Mouse (Mus musculus): ENCODE results near the gene Dph3. TPM values are rescaled to one million over a fixed set of nuclear protein-coding genes. Genes with fewer than 3 reads are reported as not detected.

Dph3 gene
- polyA plus RNA-seq, 2 experiments = 44.8 to 97.0 TPM

DNA sequence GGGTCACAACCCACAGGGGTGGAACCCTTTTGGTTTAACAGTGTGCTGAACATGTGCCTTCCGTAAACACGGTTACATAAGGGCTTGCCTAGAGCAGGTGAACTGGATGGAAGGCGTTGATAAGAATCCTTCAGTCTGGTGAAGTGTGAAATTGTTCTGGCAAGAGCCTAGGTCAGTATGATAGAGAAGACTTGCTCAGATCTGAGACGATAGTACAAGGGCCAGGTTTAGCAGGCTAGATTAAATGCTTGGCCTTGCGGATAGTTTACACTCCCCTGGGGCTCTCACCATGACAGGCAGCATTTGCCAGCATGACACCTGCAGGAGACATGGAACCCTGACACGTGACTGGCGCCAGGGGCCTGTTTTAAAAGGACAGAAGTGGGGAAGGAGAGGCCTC lies 20.1 kb upstream of the Dph3 start:
- no peak for TF ChIP-seq POLR2A (IDR thresholded peaks at IDR 0.05; ENCODE audit: borderline replicate concordance, extremely low read depth, insufficient read depth, insufficient read length)
- Histone ChIP-seq H3K4me2 (replicated peaks; ENCODE audit: low read depth, low read length, severe bottlenecking) (no peak overlapping the region), H3K9ac (ENCODE audit: low read depth, low read length, severe bottlenecking) (no peak overlapping the region), H3K9me3 (ENCODE audit: control insufficient read depth, low read length) (no peaks in the 10 kb centered on the region), H3K4me3 (replicated peaks; ENCODE audit: low read length) (no peak overlapping the region), H3K36me3 (ENCODE audit: control insufficient read depth, insufficient read depth, low read length) (peaks cover 9% of the 10 kb centered on the region; the same call in 1 of the 2 replicates), H3K27me3 (ENCODE audit: control insufficient read depth, insufficient read depth, low read length) (no peaks in the 10 kb centered on the region), H3K4me1 (ENCODE audit: control insufficient read depth, insufficient read depth, low read length) (no peaks in the 10 kb centered on the region), H3K27ac (replicated peaks; ENCODE audit: low read depth, low read length) (no peak overlapping the region)
- DNase-seq (ENCODE audit: low spot score) (no peak), ATAC-seq (ENCODE audit: low FRiP score, low read depth) (no peak)
- 48% methylated on average over 7 of the region's 7 CpGs for WGBS

DNA sequence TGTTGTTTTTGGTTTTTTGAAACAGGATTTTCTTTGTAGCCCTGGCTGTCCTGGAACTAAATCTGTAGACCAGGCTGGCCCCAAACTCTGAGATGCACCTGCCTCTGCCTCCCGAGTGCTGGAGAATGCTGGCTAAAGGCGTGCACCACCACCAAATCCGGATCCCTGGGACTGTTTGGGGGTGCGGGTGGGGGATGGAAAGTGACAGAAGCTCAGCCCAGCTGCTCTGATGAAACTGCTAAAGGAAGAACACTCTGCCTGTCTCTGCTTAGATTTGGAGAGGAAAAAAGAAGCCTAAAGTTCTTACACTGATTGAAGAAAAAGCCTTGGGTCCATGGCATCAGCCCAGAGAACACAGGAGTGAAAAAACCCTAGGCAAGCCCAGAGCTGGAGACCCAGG lies 18.0 kb upstream of the Dph3 start:
- Histone ChIP-seq H3K4me1 (ENCODE audit: control insufficient read depth, insufficient read depth, low read length) (no peaks in the 10 kb centered on the region), H3K36me3 (ENCODE audit: control insufficient read depth, insufficient read depth, low read length) (peaks cover 27% of the 10 kb centered on the region), H3K27me3 (ENCODE audit: control insufficient read depth, insufficient read depth, low read length) (no peaks in the 10 kb centered on the region), H3K4me3 (replicated peaks; ENCODE audit: low read length) (no peak overlapping the region), H3K9me3 (ENCODE audit: control insufficient read depth, low read length) (no peaks in the 10 kb centered on the region), H3K27ac (replicated peaks; ENCODE audit: low read depth, low read length) (no peak overlapping the region), H3K4me2 (replicated peaks; ENCODE audit: low read depth, low read length, severe bottlenecking) (no peak overlapping the region), H3K9ac (ENCODE audit: low read depth, low read length, severe bottlenecking) (no peak overlapping the region)
- DNase-seq (ENCODE audit: low spot score) (no peak), ATAC-seq (ENCODE audit: low FRiP score, low read depth) (no peak)
- WGBS = 82% methylated on average over 4 of the region's 4 CpGs
- no peak for TF ChIP-seq POLR2A (IDR thresholded peaks at IDR 0.05; ENCODE audit: borderline replicate concordance, extremely low read depth, insufficient read depth, insufficient read length)

DNA sequence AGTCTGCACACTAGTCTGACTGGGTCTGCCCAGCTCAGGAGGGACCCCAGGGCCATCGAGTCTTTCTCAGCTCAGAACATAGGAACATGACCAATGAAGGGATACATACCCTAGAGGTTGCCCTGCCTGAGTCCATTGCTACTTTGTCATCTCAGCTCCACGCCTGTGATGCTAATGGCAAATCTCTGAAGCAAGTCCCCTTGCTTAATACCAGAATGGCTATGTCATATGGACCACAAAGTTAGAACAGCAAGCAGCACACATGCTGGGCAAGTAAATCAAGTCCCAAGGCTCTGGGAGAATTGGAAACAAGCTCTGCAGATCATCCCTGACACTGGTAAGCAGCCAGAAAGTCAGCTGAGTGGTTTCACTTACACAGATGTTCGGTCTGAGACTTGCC lies 13.4 kb upstream of the Dph3 start:
- no peaks in the 10 kb centered on the region for H3K4me1 ChIP-seq (ENCODE audit: control insufficient read depth, insufficient read depth, low read length)
- no peaks in the 10 kb centered on the region for H3K27me3 ChIP-seq (ENCODE audit: control insufficient read depth, insufficient read depth, low read length)
- H3K4me2 ChIP-seq (replicated peaks; ENCODE audit: low read depth, low read length, severe bottlenecking) = no peak overlapping the region
- H3K27ac ChIP-seq (replicated peaks; ENCODE audit: low read depth, low read length) = no peak overlapping the region
- no peak for TF ChIP-seq POLR2A (IDR thresholded peaks at IDR 0.05; ENCODE audit: borderline replicate concordance, extremely low read depth, insufficient read depth, insufficient read length)
- 89% methylated on average over 3 of the region's 3 CpGs for WGBS
- DNase-seq (ENCODE audit: low spot score) (no peak), ATAC-seq (ENCODE audit: low FRiP score, low read depth) (no peak)
- H3K9me3 ChIP-seq (ENCODE audit: control insufficient read depth, low read length) = no peaks in the 10 kb centered on the region
- no peak overlapping the region for H3K4me3 ChIP-seq (replicated peaks; ENCODE audit: low read length)
- H3K36me3 ChIP-seq (ENCODE audit: control insufficient read depth, insufficient read depth, low read length) = peaks cover 49% of the 10 kb centered on the region
- no peak overlapping the region for H3K9ac ChIP-seq (ENCODE audit: low read depth, low read length, severe bottlenecking)

- H3K9me3 ChIP-seq (ENCODE audit: control insufficient read depth, low read length) = no peaks in the 10 kb centered on the region
- ATAC-seq (ENCODE audit: low FRiP score, low read depth) (no peak), DNase-seq (ENCODE audit: low spot score) (no peak)
- H3K9ac ChIP-seq (ENCODE audit: low read depth, low read length, severe bottlenecking) = no peak overlapping the region
- TF ChIP-seq POLR2A (IDR thresholded peaks at IDR 0.05; ENCODE audit: borderline replicate concordance, extremely low read depth, insufficient read depth, insufficient read length) = no peak
- H3K4me2 ChIP-seq (replicated peaks; ENCODE audit: low read depth, low read length, severe bottlenecking) = no peak overlapping the region
- H3K4me1 ChIP-seq (ENCODE audit: control insufficient read depth, insufficient read depth, low read length) = no peaks in the 10 kb centered on the region
- H3K27me3 ChIP-seq (ENCODE audit: control insufficient read depth, insufficient read depth, low read length) = no peaks in the 10 kb centered on the region
- WGBS = 94% methylated on average over 7 of the region's 7 CpGs
- no peak overlapping the region for H3K27ac ChIP-seq (replicated peaks; ENCODE audit: low read depth, low read length)
- peaks cover 55% of the 10 kb centered on the region for H3K36me3 ChIP-seq (ENCODE audit: control insufficient read depth, insufficient read depth, low read length)
- no peak overlapping the region for H3K4me3 ChIP-seq (replicated peaks; ENCODE audit: low read length)
These were observed 12.2 kb upstream of the Dph3 start for GRCm38 (mm10) chr14:32097691-32098090.

DNA sequence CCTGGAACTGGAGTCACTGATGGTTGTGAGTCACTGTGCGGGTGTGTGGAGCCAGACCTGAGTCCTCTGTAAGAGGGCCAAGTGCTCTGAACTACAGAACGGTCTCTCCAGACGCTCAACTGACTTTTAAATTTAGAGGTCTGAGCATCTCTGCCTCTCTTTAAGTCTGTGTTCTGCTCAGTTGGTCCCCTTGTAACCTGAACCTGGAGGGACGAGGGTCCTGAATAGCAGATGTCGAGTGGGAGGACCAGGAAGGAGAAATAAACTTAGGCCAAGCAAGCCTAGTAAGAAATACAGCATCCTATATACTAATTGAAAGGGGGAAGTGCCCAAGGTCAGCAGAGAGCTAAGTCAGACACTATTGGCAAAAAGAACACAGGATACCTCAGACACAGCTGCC lies 11.2 kb upstream of the Dph3 start:
- ATAC-seq (ENCODE audit: low FRiP score, low read depth) (no peak), DNase-seq (ENCODE audit: low spot score) (no peak)
- no peaks in the 10 kb centered on the region for H3K27me3 ChIP-seq (ENCODE audit: control insufficient read depth, insufficient read depth, low read length)
- H3K9ac ChIP-seq (ENCODE audit: low read depth, low read length, severe bottlenecking) = no peak overlapping the region
- TF ChIP-seq POLR2A (IDR thresholded peaks at IDR 0.05; ENCODE audit: borderline replicate concordance, extremely low read depth, insufficient read depth, insufficient read length) = no peak
- H3K4me1 ChIP-seq (ENCODE audit: control insufficient read depth, insufficient read depth, low read length) = no peaks in the 10 kb centered on the region
- no peak overlapping the region for H3K4me2 ChIP-seq (replicated peaks; ENCODE audit: low read depth, low read length, severe bottlenecking)
- H3K4me3 ChIP-seq (replicated peaks; ENCODE audit: low read length) = no peak overlapping the region
- H3K9me3 ChIP-seq (ENCODE audit: control insufficient read depth, low read length) = no peaks in the 10 kb centered on the region
- no peak overlapping the region for H3K27ac ChIP-seq (replicated peaks; ENCODE audit: low read depth, low read length)
- peaks cover 59% of the 10 kb centered on the region for H3K36me3 ChIP-seq (ENCODE audit: control insufficient read depth, insufficient read depth, low read length)
- 76% methylated on average over 5 of the region's 5 CpGs for WGBS

GRCm38 (mm10) chr14:32095646-32096045 lies 10.1 kb upstream of the Dph3 start:
- Histone ChIP-seq H3K4me1 (ENCODE audit: control insufficient read depth, insufficient read depth, low read length) (0 out of 2 replicates have a peak, but pooled peaks cover 5% of the 10 kb centered on the region), H3K4me3 (replicated peaks; ENCODE audit: low read length) (no peak overlapping the region), H3K27me3 (ENCODE audit: control insufficient read depth, insufficient read depth, low read length) (no peaks in the 10 kb centered on the region), H3K9ac (ENCODE audit: low read depth, low read length, severe bottlenecking) (no peak overlapping the region), H3K36me3 (ENCODE audit: control insufficient read depth, insufficient read depth, low read length) (peaks cover 55% of the 10 kb centered on the region), H3K4me2 (replicated peaks; ENCODE audit: low read depth, low read length, severe bottlenecking) (no peak overlapping the region), H3K9me3 (ENCODE audit: control insufficient read depth, low read length) (no peaks in the 10 kb centered on the region), H3K27ac (replicated peaks; ENCODE audit: low read depth, low read length) (no peak overlapping the region)
- no peak for DNase-seq (ENCODE audit: low spot score)
- no peak for TF ChIP-seq POLR2A (IDR thresholded peaks at IDR 0.05; ENCODE audit: borderline replicate concordance, extremely low read depth, insufficient read depth, insufficient read length)
- 87% methylated on average over 5 of the region's 5 CpGs for WGBS
- no peak for ATAC-seq (ENCODE audit: low FRiP score, low read depth)
